Mouse (Mus musculus) liver, postnatal 0 days (tissue): Measurements from ENCODE around the gene Adarb1. TPM values are rescaled to one million over a fixed set of nuclear protein-coding genes. Genes with fewer than 3 reads are reported as not detected.
A peak's percentile ranks its signal among the peaks of the same experiment; 100 is the strongest.

Source experiments
- ATAC-seq: fragments of 200-750 bp; cut with Nextera tagmentation; 2 replicates; pipeline ENCODE4 v1.8.0; 2017; ENCODE audit warnings: mild to moderate bottlenecking, moderate library complexity
- DNase-seq: peaks from one replicate; pipeline ENCODE4 v3.0.0-alpha.2; 2016
- H3K27ac ChIP-seq: fragments of 300-500 bp; sonication (generic); 2 replicates; pipeline ENCODE4 v1.5.1; 2014; ENCODE audit warnings: antibody characterized with exemption, moderate library complexity, mild to moderate bottlenecking, low read depth
- H3K27me3 ChIP-seq: fragments of 300-500 bp; sonication (generic); 2 replicates; pipeline ENCODE4 v1.6.1; 2014; ENCODE audit warnings: low read length, control low read depth, mixed read lengths; ENCODE audit not compliant: insufficient read depth
- H3K36me3 ChIP-seq: fragments of 300-500 bp; sonication (generic); replicated peaks from 2 replicates; pipeline ENCODE4 v1.6.1; 2014; ENCODE audit warnings: mild to moderate bottlenecking, control low read depth, low read length, moderate library complexity, mixed read lengths; ENCODE audit not compliant: insufficient read depth
- H3K4me1 ChIP-seq: fragments of 300-500 bp; sonication (generic); 2 replicates; pipeline ENCODE4 v1.6.1; 2014; ENCODE audit warnings: antibody characterized with exemption, mild to moderate bottlenecking, control low read depth; ENCODE audit not compliant: insufficient read depth
- H3K4me2 ChIP-seq: fragments of 300-500 bp; sonication (generic); 2 replicates; pipeline ENCODE4 v1.6.1; 2014; ENCODE audit warnings: low read depth, mild to moderate bottlenecking, low read length, moderate library complexity, mixed read lengths
- H3K4me3 ChIP-seq: fragments of 300-500 bp; sonication (generic); 2 replicates; pipeline ENCODE4 v1.5.1; 2014; ENCODE audit warnings: low read depth, low read length
- H3K9ac ChIP-seq: fragments of 300-500 bp; sonication (generic); replicated peaks from 2 replicates; pipeline ENCODE4 v1.6.1; 2014; ENCODE audit warnings: mild to moderate bottlenecking, moderate library complexity
- H3K9me3 ChIP-seq: fragments of 300-500 bp; sonication (generic); 2 replicates; pipeline ENCODE4 v1.6.1; 2016; ENCODE audit warnings: mild to moderate bottlenecking, control low read depth, low read length, mixed read lengths
- CTCF ChIP-seq: sonication (generic); IDR thresholded peaks from 2 replicates; pipeline ENCODE4 v1.5.1; 2016; ENCODE audit warnings: antibody characterized with exemption, low read depth
- EP300 ChIP-seq: IDR thresholded peaks from 2 replicates; pipeline ENCODE4 v1.6.1; 2016; ENCODE audit warnings: antibody characterized with exemption, low read depth, mild to moderate bottlenecking
- WGBS: fragments of 180-500 bp; shearing (Covaris S2); extraction: QIAGEN DNeasy Blood & Tissue Kit; methylation state at CpG from one replicate; pipeline ENCODE4 v1.1.7; 2014; ENCODE audit not compliant: insufficient replicate concordance; 5-methylcytosine and 5-hydroxymethylcytosine counted together
- polyA plus RNA-seq: library from polyadenylated mRNA; unstranded; fragments of >200 nt; fragmentation: Nextera tagmentation; extraction: Ambion mirVana; gene quantifications from 2 replicates; pipeline ENCODE4 v1.2.1, GENCODE M21; 2015

Adarb1 gene
- polyA plus RNA-seq, 1 experiment from 2014 or later, result 1.8 TPM

- no peak for ATAC-seq
- TF ChIP-seq CTCF (no peak), EP300 (no peak)
- Histone ChIP-seq H3K4me3 (no peak overlapping the region), H3K4me1 (no peaks in the 10 kb centered on the region), H3K27me3 (no peaks in the 10 kb centered on the region), H3K9ac (no peak overlapping the region), H3K9me3 (no peaks in the 10 kb centered on the region), H3K4me2 (0 out of 2 replicates have a peak overlapping the region, but pooled peaks have one; percentile 24), H3K36me3 (no peaks in the 10 kb centered on the region), H3K27ac (no peak overlapping the region)
- no peak for DNase-seq
- 40% methylated on average over 6 of the region's 6 CpGs for WGBS
Measured at GRCm38 (mm10) chr10:77448698-77449247, 30.7 kb upstream of the Adarb1 start.

- no peak for TF ChIP-seq EP300
- TF ChIP-seq CTCF, result no peak
- Histone ChIP-seq H3K9ac (no peak overlapping the region), H3K27ac (no peak overlapping the region), H3K9me3 (no peaks in the 10 kb centered on the region), H3K4me1 (no peaks in the 10 kb centered on the region), H3K4me3 (no peak overlapping the region), H3K36me3 (no peaks in the 10 kb centered on the region), H3K4me2 (no peak overlapping the region), H3K27me3 (no peaks in the 10 kb centered on the region)
- DNase-seq (no peak), ATAC-seq (no peak)
- 70% methylated on average over 7 of the region's 7 CpGs for WGBS
Measured at GRCm38 (mm10) chr10:77448209-77448608, 30.1 kb upstream of the Adarb1 start.

- Histone ChIP-seq H3K27ac (no peak overlapping the region), H3K4me3 (no peak overlapping the region), H3K36me3 (no peaks in the 10 kb centered on the region), H3K9me3 (no peaks in the 10 kb centered on the region), H3K4me2 (no peak overlapping the region), H3K9ac (no peak overlapping the region), H3K4me1 (no peaks in the 10 kb centered on the region), H3K27me3 (no peaks in the 10 kb centered on the region)
- ATAC-seq (no peak), DNase-seq (no peak)
- TF ChIP-seq EP300, result no peak
- no peak for TF ChIP-seq CTCF
- WGBS, result 14% methylated on average over 2 of the region's 2 CpGs
Measured at GRCm38 (mm10) chr10:77447755-77448154, 29.7 kb upstream of the Adarb1 start.

GRCm38 (mm10) chr10:77442250-77442649 is 24.2 kb upstream of the Adarb1 start:
- no peak overlapping the region for H3K4me2 ChIP-seq
- no peak overlapping the region for H3K27ac ChIP-seq
- ATAC-seq (no peak), DNase-seq (no peak)
- H3K36me3 ChIP-seq, result no peaks in the 10 kb centered on the region
- no peak overlapping the region for H3K4me3 ChIP-seq
- H3K9ac ChIP-seq, result no peak overlapping the region
- H3K9me3 ChIP-seq, result no peaks in the 10 kb centered on the region
- H3K4me1 ChIP-seq, result 0 out of 2 replicates have a peak, but pooled peaks cover 3% of the 10 kb centered on the region
- no peak for TF ChIP-seq EP300
- peak; percentile 10; the same call in 1 of the 2 replicates for TF ChIP-seq CTCF
- no peaks in the 10 kb centered on the region for H3K27me3 ChIP-seq
- WGBS, result 76% methylated on average over 4 of the region's 4 CpGs

- Histone ChIP-seq H3K9ac (no peak overlapping the region), H3K4me1 (0 out of 2 replicates have a peak, but pooled peaks cover 3% of the 10 kb centered on the region), H3K4me2 (no peak overlapping the region), H3K27me3 (no peaks in the 10 kb centered on the region), H3K4me3 (no peak overlapping the region), H3K27ac (no peak overlapping the region), H3K36me3 (no peaks in the 10 kb centered on the region), H3K9me3 (no peaks in the 10 kb centered on the region)
- TF ChIP-seq CTCF (no peak), EP300 (no peak)
- ATAC-seq (no peak), DNase-seq (no peak)
- WGBS, result 72% methylated on average over 3 of the region's 3 CpGs
Measured at GRCm38 (mm10) chr10:77441812-77442211, 23.7 kb upstream of the Adarb1 start.

- Histone ChIP-seq H3K27me3 (no peaks in the 10 kb centered on the region), H3K9ac (no peak overlapping the region), H3K4me2 (no peak overlapping the region; the same call in 1 of the 2 replicates), H3K27ac (peak overlapping the region; percentile 29; the same call in 1 of the 2 replicates), H3K4me3 (no peak overlapping the region), H3K4me1 (0 out of 2 replicates have a peak, but pooled peaks cover 3% of the 10 kb centered on the region), H3K36me3 (no peaks in the 10 kb centered on the region), H3K9me3 (no peaks in the 10 kb centered on the region)
- no peak for DNase-seq
- ATAC-seq, result peak; percentile 79
- 60% methylated on average over 19 of the region's 19 CpGs for WGBS
- TF ChIP-seq CTCF, result no peak
- 0 out of 2 replicates have a peak, but pooled peaks have one; percentile 26 for TF ChIP-seq EP300
Measured at GRCm38 (mm10) chr10:77440841-77441755, 23.0 kb upstream of the Adarb1 start.
